8 mouse cellular contexts compared by ENCODE assay signal in the genomic region with DNA sequence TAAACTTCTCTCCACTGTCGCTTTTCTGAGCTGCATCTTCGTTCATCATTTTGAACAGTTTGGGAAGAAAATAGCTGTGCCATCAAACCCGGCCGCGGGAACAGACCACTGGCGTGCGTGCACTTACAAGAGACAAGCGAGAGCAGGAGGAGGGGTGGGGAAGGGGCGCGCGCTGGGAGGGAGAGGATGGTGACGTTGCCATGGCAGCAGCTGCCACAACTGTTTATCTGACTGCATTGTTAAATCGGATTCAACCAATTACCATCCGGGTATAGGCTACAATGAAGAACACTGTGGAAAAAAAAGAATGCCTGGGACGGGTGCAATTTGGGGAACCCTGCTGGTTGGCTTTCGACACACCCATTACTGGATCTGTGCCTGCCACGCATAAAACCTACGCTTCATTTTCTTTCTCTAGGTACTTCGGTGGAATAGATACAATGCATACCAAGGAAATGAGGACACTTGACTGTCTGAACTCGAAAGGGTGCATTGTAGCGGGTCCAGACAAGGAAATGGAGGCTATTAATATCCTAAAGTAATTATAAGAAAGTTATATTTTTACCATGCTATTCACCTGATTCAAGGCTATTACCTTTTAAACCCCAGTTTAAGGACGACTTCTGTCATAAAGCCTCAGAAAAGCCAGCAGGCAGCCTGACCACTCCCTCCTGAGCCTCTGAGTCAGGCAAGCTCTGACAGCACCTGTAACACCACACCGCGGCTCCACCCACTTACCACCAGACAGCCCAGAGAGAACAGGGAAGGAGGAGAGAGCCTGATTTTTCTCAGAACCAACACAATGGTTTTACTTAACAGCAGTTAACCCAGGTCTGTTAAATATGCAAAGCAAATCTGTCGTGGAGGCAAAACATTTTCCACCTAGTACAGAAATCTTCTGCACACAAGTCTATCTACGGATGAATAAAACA.
A peak's percentile ranks its signal among the peaks of the same experiment; 100 is the strongest.
DNase-seq lines count a peak whose midpoint lies in the region; ATAC-seq and TF ChIP-seq lines count a peak whose summit lies in the region.

No protein-coding gene starts in this region.

- peak overlapping the region; percentile 56 for H3K4me3 ChIP-seq in forebrain, postnatal 0 days (ENCODE audit: low read depth, low read length)
- peak overlapping the region; percentile 36 for H3K4me3 ChIP-seq in kidney, embryonic 15.5 days (replicated peaks)
- peak overlapping the region; percentile 32 for H3K4me3 ChIP-seq in limb, embryonic 15.5 days
- H3K4me3 ChIP-seq in neural tube, embryonic 12.5 days: peak overlapping the region; percentile 47

- peaks cover 4% of the 10 kb centered on the region; the same call in 1 of the 2 replicates for H3K4me1 ChIP-seq in forebrain, postnatal 0 days (ENCODE audit: insufficient read depth)
- H3K4me1 ChIP-seq in kidney, embryonic 15.5 days: peaks cover 13% of the 10 kb centered on the region
- peaks cover 9% of the 10 kb centered on the region for H3K4me1 ChIP-seq in limb, embryonic 15.5 days
- peaks cover 9% of the 10 kb centered on the region for H3K4me1 ChIP-seq in neural tube, embryonic 12.5 days

- peak; percentile 95 for ATAC-seq in forebrain, postnatal 0 days
- peak; percentile 83 for ATAC-seq in kidney, embryonic 15.5 days (replicated peaks; ENCODE audit: low FRiP score)
- ATAC-seq in limb, embryonic 15.5 days (ENCODE audit: insufficient number of reproducible peaks, low FRiP score, low TSS enrichment, low read depth): peak; percentile 65; the same call in 1 of the 2 replicates
- ATAC-seq in neural tube, embryonic 12.5 days (ENCODE audit: low FRiP score, low read depth): peak; percentile 94

- no peaks in the 10 kb centered on the region for H3K9me3 ChIP-seq in forebrain, postnatal 0 days (ENCODE audit: low read length)
- no peaks in the 10 kb centered on the region for H3K9me3 ChIP-seq in kidney, embryonic 15.5 days (replicated peaks)
- no peaks in the 10 kb centered on the region for H3K9me3 ChIP-seq in limb, embryonic 15.5 days
- no peaks in the 10 kb centered on the region for H3K9me3 ChIP-seq in neural tube, embryonic 12.5 days

- H3K27ac ChIP-seq in forebrain, postnatal 0 days (ENCODE audit: low read depth, low read length): peak overlapping the region; percentile 87
- no peak overlapping the region for H3K27ac ChIP-seq in kidney, embryonic 15.5 days
- H3K27ac ChIP-seq in limb, embryonic 15.5 days: no peak overlapping the region
- H3K27ac ChIP-seq in neural tube, embryonic 12.5 days: peak overlapping the region; percentile 59

- H3K4me2 ChIP-seq in forebrain, postnatal 0 days (ENCODE audit: low read depth): peak overlapping the region; percentile 65
- H3K4me2 ChIP-seq in kidney, embryonic 15.5 days: peak overlapping the region; percentile 64
- H3K4me2 ChIP-seq in limb, embryonic 15.5 days: peak overlapping the region; percentile 62
- H3K4me2 ChIP-seq in neural tube, embryonic 12.5 days (replicated peaks): peak overlapping the region; percentile 67

- DNase-seq in adrenal gland, adult (ENCODE audit: inconsistent age in 2 of 2, low spot score in 1 of 2): peak; percentile 27 to 63
- DNase-seq in adrenal gland, adult 8-10 months: no peak
- DNase-seq in cerebellum, adult 18-20 months: peak; percentile 79 to 86
- peak; percentile 90 for DNase-seq in forebrain, postnatal 0 days
- no peak for DNase-seq in spleen, postnatal 10 days (ENCODE audit: low spot score in 2 of 2)

- no peaks in the 10 kb centered on the region for H3K27me3 ChIP-seq in forebrain, postnatal 0 days (ENCODE audit: insufficient read depth, low read length)
- 0 out of 2 replicates have a peak, but pooled peaks cover 14% of the 10 kb centered on the region for H3K27me3 ChIP-seq in kidney, embryonic 15.5 days
- H3K27me3 ChIP-seq in limb, embryonic 15.5 days: no peaks in the 10 kb centered on the region
- H3K27me3 ChIP-seq in neural tube, embryonic 12.5 days (replicated peaks): no peaks in the 10 kb centered on the region; the same call in 1 of the 2 replicates

- H3K9ac ChIP-seq in forebrain, postnatal 0 days: peak overlapping the region; percentile 60
- no peak overlapping the region for H3K9ac ChIP-seq in kidney, embryonic 15.5 days
- 0 out of 2 replicates have a peak overlapping the region, but pooled peaks have one; percentile 4 for H3K9ac ChIP-seq in limb, embryonic 15.5 days
- peak overlapping the region; percentile 64 for H3K9ac ChIP-seq in neural tube, embryonic 12.5 days

- no peaks in the 10 kb centered on the region for H3K36me3 ChIP-seq in forebrain, postnatal 0 days (ENCODE audit: insufficient read depth)
- H3K36me3 ChIP-seq in kidney, embryonic 15.5 days: no peaks in the 10 kb centered on the region
- no peaks in the 10 kb centered on the region for H3K36me3 ChIP-seq in limb, embryonic 15.5 days
- H3K36me3 ChIP-seq in neural tube, embryonic 12.5 days: no peaks in the 10 kb centered on the region

- WGBS in forebrain, postnatal 0 days: 2% methylated on average over 26 of the region's 26 CpGs
- 4% methylated on average over 26 of the region's 26 CpGs for whole genome bisulfite sequencing in kidney, embryonic 15.5 days
- WGBS in limb, embryonic 15.5 days: 6% methylated on average over 26 of the region's 26 CpGs
- 4% methylated on average over 26 of the region's 26 CpGs for WGBS in neural tube, embryonic 12.5 days

- TF ChIP-seq CTCF in forebrain, postnatal 0 days (IDR thresholded peaks at IDR 0.05; ENCODE audit: low read depth): peak; percentile 16; the same call in 1 of the 2 replicates

Comparison
In these comparisons a context has a peak if more than half of its experiments do, and no peak if none do; other contexts are left out.
1. DNase-seq: peak in adrenal gland, adult (2 of 2), cerebellum, adult 18-20 months (2 of 2) and forebrain, postnatal 0 days (single experiment); none in adrenal gland, adult 8-10 months (single experiment) and spleen, postnatal 10 days (0 of 2).
2. H3K27ac ChIP-seq: peak in forebrain, postnatal 0 days (single experiment) and neural tube, embryonic 12.5 days (single experiment); none in kidney, embryonic 15.5 days (single experiment) and limb, embryonic 15.5 days (single experiment).
3. Peak in every context shown above with its lines, with median percentiles within 50 percentile points of each other: ATAC-seq, H3K4me2 ChIP-seq and H3K4me3 ChIP-seq.